Mouse (Mus musculus): ENCODE results near the gene Gm16253.
"Not testable (repeated sequence)": the region's sequence is repeated elsewhere in the genome, so short reads cannot be mapped to it uniquely, and the experiment has no call there.

The Gm16253 gene

GRCm38 (mm10) chr3:96597435-96597891 is 20.7 kb downstream of the Gm16253 start:
- no peak for DNase-seq (ENCODE audit: low read depth in 1 of 2, low spot score in 2 of 2)

- DNase-seq (ENCODE audit: low read depth in 1 of 2, low spot score in 2 of 2) = no peak
Measured at GRCm38 (mm10) chr3:96598156-96599068, 21.6 kb downstream of the Gm16253 start.

- DNase-seq (ENCODE audit: low read depth in 1 of 2, low spot score in 2 of 2) = no peak
Measured at GRCm38 (mm10) chr3:96599069-96599393, 22.2 kb downstream of the Gm16253 start.

- no peak for DNase-seq (ENCODE audit: low read depth in 1 of 2, low spot score in 2 of 2)
Measured at GRCm38 (mm10) chr3:96599411-96599810, 22.6 kb downstream of the Gm16253 start.

- DNase-seq (ENCODE audit: low read depth in 1 of 2, low spot score in 2 of 2) = peak; percentile 45 to 64
Measured at GRCm38 (mm10) chr3:96600639-96601250, 24.0 kb downstream of the Gm16253 start, which contains the start of gene Lix1l. TSS of gene Lix1l (plus strand) at chr3:96601149.

GRCm38 (mm10) chr3:96601251-96601787 is 24.5 kb downstream of the Gm16253 start:
- DNase-seq (ENCODE audit: low read depth in 1 of 2, low spot score in 2 of 2) = no peak

GRCm38 (mm10) chr3:96601941-96602703 is 25.3 kb downstream of the Gm16253 start:
- DNase-seq (ENCODE audit: low read depth in 1 of 2, low spot score in 2 of 2) = no peak

- no peak for DNase-seq (ENCODE audit: low read depth in 1 of 2, low spot score in 2 of 2)
Measured at GRCm38 (mm10) chr3:96602704-96603084, 25.9 kb downstream of the Gm16253 start.

- no peak for DNase-seq (ENCODE audit: low read depth in 1 of 2, low spot score in 2 of 2)
Measured at GRCm38 (mm10) chr3:96603311-96603710, 26.5 kb downstream of the Gm16253 start.

GRCm38 (mm10) chr3:96606007-96606406 is 29.2 kb downstream of the Gm16253 start:
- DNase-seq (ENCODE audit: low read depth in 1 of 2, low spot score in 2 of 2) = not testable (repeated sequence)

GRCm38 (mm10) chr3:96606618-96607017 is 29.8 kb downstream of the Gm16253 start:
- DNase-seq (ENCODE audit: low read depth in 1 of 2, low spot score in 2 of 2) = no peak

- no peak for DNase-seq (ENCODE audit: low read depth in 1 of 2, low spot score in 2 of 2)
Measured at GRCm38 (mm10) chr3:96617941-96618340, 41.2 kb downstream of the Gm16253 start.

- DNase-seq (ENCODE audit: low read depth in 1 of 2, low spot score in 2 of 2) = no peak
Measured at GRCm38 (mm10) chr3:96623201-96623600, 46.4 kb downstream of the Gm16253 start.

GRCm38 (mm10) chr3:96629729-96630600 is 53.2 kb downstream of the Gm16253 start, which contains the start of gene Rbm8a:
TSS of gene Rbm8a (plus strand) at chr3:96629933.
- DNase-seq (ENCODE audit: low read depth in 1 of 2, low spot score in 2 of 2) = peak; percentile 78 to 87
